Mouse (Mus musculus) midbrain, embryonic 12.5 days (tissue): ENCODE results near the gene Tuba1b. TPM values are rescaled to one million over a fixed set of nuclear protein-coding genes. Genes with fewer than 3 reads are reported as not detected.

ENCODE experiments used
- ATAC-seq: fragments of 200-750 bp; cut with Nextera tagmentation; 2 replicates; pipeline ENCODE4 v1.8.0; 2017; ENCODE audit warnings: low read depth, moderate TSS enrichment, moderate library complexity; ENCODE audit not compliant: low FRiP score
- H3K27ac ChIP-seq: fragments of 300-500 bp; sonication (generic); replicated peaks from 2 replicates; pipeline ENCODE4 v1.5.1; 2016; ENCODE audit warnings: mild to moderate bottlenecking
- H3K27me3 ChIP-seq: fragments of 300-500 bp; sonication (generic); 2 replicates; pipeline ENCODE4 v1.6.1; 2016; ENCODE audit warnings: mild to moderate bottlenecking
- H3K36me3 ChIP-seq: fragments of 300-500 bp; sonication (generic); 2 replicates; pipeline ENCODE4 v1.6.1; 2016
- H3K4me1 ChIP-seq: fragments of 300-500 bp; sonication (generic); 2 replicates; pipeline ENCODE4 v1.6.1; 2016
- H3K4me2 ChIP-seq: fragments of 300-500 bp; sonication (generic); replicated peaks from 2 replicates; pipeline ENCODE4 v1.6.1; 2016; ENCODE audit warnings: mild to moderate bottlenecking, moderate library complexity
- H3K4me3 ChIP-seq: fragments of 300-500 bp; sonication (generic); 2 replicates; pipeline ENCODE4 v1.5.1; 2016; ENCODE audit warnings: mild to moderate bottlenecking
- H3K9ac ChIP-seq: fragments of 300-500 bp; sonication (generic); replicated peaks from 2 replicates; pipeline ENCODE4 v1.6.1; 2016; ENCODE audit warnings: mild to moderate bottlenecking, moderate library complexity
- H3K9me3 ChIP-seq: fragments of 300-500 bp; sonication (generic); 2 replicates; pipeline ENCODE4 v1.6.1; 2016; ENCODE audit warnings: mild to moderate bottlenecking
- WGBS: fragments of 180-500 bp; shearing (Covaris S2); methylation state at CpG from one replicate; pipeline ENCODE4 v1.1.7; 2016; 5-methylcytosine and 5-hydroxymethylcytosine counted together
- polyA plus RNA-seq: library from polyadenylated mRNA; unstranded; fragments of >200 nt; fragmentation: Nextera tagmentation; extraction: Ambion mirVana; gene quantifications from 2 replicates; pipeline ENCODE4 v1.2.1, GENCODE M21; 2016

Gene Tuba1b
- polyA plus RNA-seq, 1 experiment from 2014 or later = 1,635 TPM

GRCm38 (mm10) chr15:98893940-98894745 lies 40.2 kb downstream of the Tuba1b start, which contains the start of gene Rhebl1:
Gene Rhebl1 (minus strand): TSS chr15:98894540.
- under 1% methylated on average over 77 of the region's 77 CpGs for WGBS
- Histone ChIP-seq H3K4me1 (peaks cover 44% of the 10 kb centered on the region), H3K9me3 (no peaks in the 10 kb centered on the region), H3K27me3 (peaks cover 85% of the 10 kb centered on the region), H3K27ac (no peak within 1 kb of the TSS), H3K4me2 (peak within 1 kb of the TSS; percentile 90), H3K4me3 (peak within 1 kb of the TSS; percentile 47), H3K9ac (peak within 1 kb of the TSS; percentile 54), H3K36me3 (no peaks in the 10 kb centered on the region)
- ATAC-seq = no peak

GRCm38 (mm10) chr15:98893036-98893435 lies 41.3 kb downstream of the Tuba1b start:
- no peaks in the 10 kb centered on the region for H3K9me3 ChIP-seq
- WGBS = 41% methylated on average over 4 of the region's 4 CpGs
- no peak overlapping the region for H3K27ac ChIP-seq
- H3K4me3 ChIP-seq = no peak overlapping the region
- peaks cover 39% of the 10 kb centered on the region for H3K4me1 ChIP-seq
- peaks cover 74% of the 10 kb centered on the region for H3K27me3 ChIP-seq
- no peaks in the 10 kb centered on the region for H3K36me3 ChIP-seq
- no peak overlapping the region for H3K4me2 ChIP-seq
- no peak overlapping the region for H3K9ac ChIP-seq
- no peak for ATAC-seq

- no peak for ATAC-seq
- no peak overlapping the region for H3K4me2 ChIP-seq
- H3K27ac ChIP-seq = no peak overlapping the region
- no peak overlapping the region for H3K9ac ChIP-seq
- H3K9me3 ChIP-seq = no peaks in the 10 kb centered on the region
- H3K4me1 ChIP-seq = peaks cover 31% of the 10 kb centered on the region
- H3K4me3 ChIP-seq = no peak overlapping the region
- H3K27me3 ChIP-seq = peaks cover 64% of the 10 kb centered on the region
- WGBS = 47% methylated on average over 6 of the region's 6 CpGs
- H3K36me3 ChIP-seq = no peaks in the 10 kb centered on the region
Observed at GRCm38 (mm10) chr15:98891907-98892606, 42.3 kb downstream of the Tuba1b start.

GRCm38 (mm10) chr15:98891198-98891742 lies 43.1 kb downstream of the Tuba1b start:
- no peak for ATAC-seq
- H3K27me3 ChIP-seq = peaks cover 59% of the 10 kb centered on the region
- H3K9ac ChIP-seq = no peak overlapping the region
- no peak overlapping the region for H3K27ac ChIP-seq
- peaks cover 27% of the 10 kb centered on the region for H3K4me1 ChIP-seq
- no peak overlapping the region for H3K4me3 ChIP-seq
- H3K9me3 ChIP-seq = no peaks in the 10 kb centered on the region
- H3K4me2 ChIP-seq = no peak overlapping the region
- WGBS = 8% methylated on average over 19 of the region's 19 CpGs
- no peaks in the 10 kb centered on the region for H3K36me3 ChIP-seq

GRCm38 (mm10) chr15:98887526-98887925 lies 46.8 kb downstream of the Tuba1b start:
- 89% methylated on average over 7 of the region's 7 CpGs for WGBS
- no peak overlapping the region for H3K27ac ChIP-seq
- H3K4me1 ChIP-seq = no peaks in the 10 kb centered on the region
- H3K4me3 ChIP-seq = no peak overlapping the region
- peaks cover 22% of the 10 kb centered on the region for H3K27me3 ChIP-seq
- no peak for ATAC-seq
- H3K36me3 ChIP-seq = no peaks in the 10 kb centered on the region
- no peaks in the 10 kb centered on the region for H3K9me3 ChIP-seq
- H3K4me2 ChIP-seq = no peak overlapping the region
- H3K9ac ChIP-seq = no peak overlapping the region

- Histone ChIP-seq H3K9ac (no peak overlapping the region), H3K4me2 (no peak overlapping the region), H3K27ac (no peak overlapping the region), H3K4me3 (no peak overlapping the region), H3K36me3 (no peaks in the 10 kb centered on the region), H3K9me3 (no peaks in the 10 kb centered on the region), H3K4me1 (peaks cover under 1% of the 10 kb centered on the region; the same call in 1 of the 2 replicates), H3K27me3 (peaks cover 15% of the 10 kb centered on the region)
- ATAC-seq = no peak
- 63% methylated on average over 8 of the region's 8 CpGs for WGBS
Observed at GRCm38 (mm10) chr15:98886667-98887387, 47.5 kb downstream of the Tuba1b start.

- no peak overlapping the region for H3K9ac ChIP-seq
- no peaks in the 10 kb centered on the region for H3K9me3 ChIP-seq
- ATAC-seq = no peak
- H3K27ac ChIP-seq = no peak overlapping the region
- no peaks in the 10 kb centered on the region for H3K36me3 ChIP-seq
- H3K27me3 ChIP-seq = 0 out of 2 replicates have a peak, but pooled peaks cover 4% of the 10 kb centered on the region
- H3K4me3 ChIP-seq = no peak overlapping the region
- 78% methylated on average over 1 of the region's 1 CpGs for WGBS
- H3K4me2 ChIP-seq = no peak overlapping the region
- H3K4me1 ChIP-seq = peaks cover 22% of the 10 kb centered on the region
Observed at GRCm38 (mm10) chr15:98884106-98884505, 50.3 kb downstream of the Tuba1b start.

GRCm38 (mm10) chr15:98883661-98884060 lies 50.7 kb downstream of the Tuba1b start:
- Histone ChIP-seq H3K27ac (no peak overlapping the region), H3K4me3 (no peak overlapping the region), H3K4me1 (peaks cover 24% of the 10 kb centered on the region), H3K27me3 (0 out of 2 replicates have a peak, but pooled peaks cover 4% of the 10 kb centered on the region), H3K9ac (no peak overlapping the region), H3K36me3 (no peaks in the 10 kb centered on the region), H3K9me3 (no peaks in the 10 kb centered on the region), H3K4me2 (no peak overlapping the region)
- ATAC-seq = no peak

GRCm38 (mm10) chr15:98881656-98882008 lies 52.7 kb downstream of the Tuba1b start:
- Histone ChIP-seq H3K36me3 (no peaks in the 10 kb centered on the region), H3K4me2 (peak overlapping the region; percentile 90), H3K9ac (no peak overlapping the region), H3K4me3 (peak overlapping the region; percentile 69), H3K27ac (peak overlapping the region; percentile 16; the same call in 1 of the 2 replicates), H3K27me3 (0 out of 2 replicates have a peak, but pooled peaks cover 4% of the 10 kb centered on the region), H3K9me3 (no peaks in the 10 kb centered on the region), H3K4me1 (peaks cover 24% of the 10 kb centered on the region)
- 5% methylated on average over 5 of the region's 5 CpGs for WGBS
- peak; percentile 45; the same call in 1 of the 2 replicates for ATAC-seq
